Mouse (Mus musculus) fibroblast of lung, adult 2 months (primary cell): ENCODE measurements around the gene Dph3.

ENCODE experiments used
- DNase-seq: peaks from one replicate; pipeline ENCODE4 v3.0.0-alpha.2; 2011; ENCODE audit warnings: low read depth

The Dph3 gene

GRCm38 (mm10) chr14:32084761-32085485, 606 bp downstream of the Dph3 start, which contains the start of gene Oxnad1:
Gene Oxnad1 (plus strand): TSS chr14:32085374.
- DNase-seq, result no peak

DNA sequence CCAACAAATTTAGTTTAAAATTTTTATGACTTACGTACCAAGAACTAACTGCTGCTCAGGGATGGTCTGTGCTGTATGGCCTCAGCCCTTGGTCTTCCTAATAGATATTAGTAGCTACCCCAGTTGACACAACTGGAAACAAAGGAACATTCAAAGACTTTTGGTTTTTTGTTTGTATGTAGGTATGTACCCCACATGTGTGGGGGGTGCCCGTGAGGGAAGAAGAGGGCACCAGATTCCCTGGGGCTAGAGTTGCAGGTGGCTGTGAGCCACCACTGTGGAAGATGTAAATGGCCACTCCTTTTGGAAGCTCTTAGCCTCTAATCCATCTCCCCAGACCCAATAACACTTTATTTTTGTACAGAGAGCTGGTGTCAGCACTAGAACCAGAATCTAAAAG, 2.1 kb downstream of the Dph3 start:
- DNase-seq, result no peak

DNA sequence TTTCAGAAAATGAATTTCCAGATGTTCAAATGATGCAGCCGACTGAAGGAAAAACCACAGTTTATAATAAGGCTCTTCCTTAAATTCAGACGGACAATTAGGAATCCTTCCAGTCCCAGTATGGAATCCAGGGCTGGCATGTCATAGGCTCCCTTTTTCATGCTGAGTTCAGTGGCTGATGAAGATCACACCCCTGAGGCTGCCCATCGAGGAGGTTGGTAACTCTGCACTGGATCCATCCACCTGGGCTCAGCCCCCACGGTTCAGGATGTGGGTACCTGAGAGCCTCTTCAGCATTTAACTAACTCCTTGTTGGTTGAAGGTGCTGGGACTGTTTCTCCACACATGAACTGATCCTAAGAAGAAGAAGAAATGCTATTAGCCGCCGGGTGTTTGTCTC, 2.6 kb downstream of the Dph3 start:
- no peak for DNase-seq

DNA sequence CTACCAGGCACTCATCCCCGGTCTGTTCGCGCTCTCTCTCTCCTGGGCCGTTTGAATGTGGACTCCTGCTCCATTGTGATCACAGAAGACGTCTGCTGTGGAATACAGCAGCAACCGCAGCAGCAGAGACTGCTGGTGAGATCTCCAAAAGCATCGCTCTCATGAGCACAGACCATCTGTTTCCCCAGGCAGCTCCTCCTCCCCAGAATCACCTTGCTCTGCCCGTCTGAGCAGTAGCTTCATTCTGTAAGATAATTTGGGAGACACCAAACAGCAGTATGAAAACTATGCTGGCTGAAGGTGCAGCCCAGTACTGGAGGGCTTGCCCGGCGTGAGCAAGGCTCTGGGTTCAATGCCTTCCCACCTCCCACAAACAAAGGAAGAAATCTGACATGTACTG, 4.5 kb downstream of the Dph3 start:
- no peak for DNase-seq

GRCm38 (mm10) chr14:32076896-32077575, 8.5 kb downstream of the Dph3 start:
- DNase-seq, result peak; percentile 37

DNA sequence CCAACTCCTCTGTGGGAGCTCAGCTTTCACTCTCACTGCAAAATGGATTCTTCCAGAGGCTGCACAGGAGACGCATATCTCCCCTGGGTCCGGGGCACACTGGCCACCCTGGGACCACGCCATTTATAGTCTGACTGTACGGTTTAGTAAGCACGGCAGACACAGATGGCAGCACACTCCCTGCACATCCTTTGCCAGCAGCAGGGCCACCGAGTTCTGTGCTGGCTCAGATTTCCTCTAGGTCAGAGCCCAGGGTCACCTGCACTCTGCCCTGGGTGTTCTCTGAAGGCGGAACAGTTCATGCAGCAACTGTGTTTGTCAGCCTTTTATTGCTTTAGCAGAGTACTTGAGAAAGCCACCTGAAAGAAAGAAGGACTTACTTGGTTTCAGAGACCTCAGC, 11.6 kb downstream of the Dph3 start:
- no peak for DNase-seq

GRCm38 (mm10) chr14:32073211-32073685, 12.3 kb downstream of the Dph3 start:
- DNase-seq, result peak; percentile 69

DNA sequence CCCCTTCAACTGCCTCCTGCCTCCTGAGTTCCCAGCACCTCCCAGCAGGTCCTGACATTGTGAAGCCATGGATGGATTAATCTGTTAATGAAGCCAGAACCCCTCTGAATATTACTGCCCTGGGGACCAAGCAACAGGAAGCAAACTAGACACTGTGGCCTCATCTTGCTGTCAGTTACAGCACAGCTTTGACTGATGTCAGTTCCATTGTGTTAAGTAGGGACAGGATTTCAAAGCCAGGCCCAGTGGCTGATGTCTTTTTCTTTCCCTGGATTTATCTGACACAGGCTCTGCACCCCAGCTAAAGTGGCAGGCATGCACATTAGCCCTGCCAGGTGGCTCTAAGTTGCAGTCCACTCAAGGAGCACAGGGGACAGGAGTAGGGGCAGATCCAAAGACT, 12.7 kb downstream of the Dph3 start:
- DNase-seq, result no peak

DNA sequence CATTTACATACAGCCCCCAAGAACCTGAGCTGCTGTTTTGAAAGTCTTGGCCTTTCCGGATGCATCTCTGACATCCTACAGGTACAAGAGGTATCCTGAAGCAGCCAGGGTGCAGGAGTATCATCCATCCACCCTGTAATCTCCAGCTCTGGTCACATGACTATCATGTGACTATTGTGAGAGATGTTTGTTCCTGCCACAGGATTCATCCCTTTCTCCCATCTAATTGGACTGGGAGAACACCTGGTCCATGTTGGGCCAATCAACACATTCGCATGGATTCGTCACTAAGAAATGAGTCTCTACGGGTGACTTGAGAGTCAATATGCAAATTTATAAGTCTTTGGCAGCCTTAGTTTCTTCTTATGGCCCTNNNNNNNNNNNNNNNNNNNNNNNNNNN, 24.1 kb downstream of the Dph3 start:
- no peak for DNase-seq

DNA sequence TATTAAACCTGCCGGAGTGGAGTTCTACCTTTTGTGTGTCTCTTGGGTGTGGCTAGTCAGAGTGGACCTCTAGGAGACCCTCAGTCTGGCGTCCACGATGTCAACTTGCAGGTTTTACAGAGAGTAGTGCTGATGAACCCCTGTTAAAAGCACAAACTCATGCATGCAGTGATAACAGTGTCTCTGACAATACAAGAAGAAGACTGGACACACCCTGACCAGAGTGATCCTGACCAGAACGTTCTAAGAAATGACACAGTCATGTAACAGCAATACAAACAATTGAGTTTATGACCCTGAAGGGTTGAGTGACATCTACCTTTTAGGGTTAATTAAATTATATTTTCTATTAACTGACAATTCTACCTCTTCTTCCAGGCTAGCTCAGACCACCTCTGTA, 27.9 kb downstream of the Dph3 start:
- DNase-seq, result no peak

DNA sequence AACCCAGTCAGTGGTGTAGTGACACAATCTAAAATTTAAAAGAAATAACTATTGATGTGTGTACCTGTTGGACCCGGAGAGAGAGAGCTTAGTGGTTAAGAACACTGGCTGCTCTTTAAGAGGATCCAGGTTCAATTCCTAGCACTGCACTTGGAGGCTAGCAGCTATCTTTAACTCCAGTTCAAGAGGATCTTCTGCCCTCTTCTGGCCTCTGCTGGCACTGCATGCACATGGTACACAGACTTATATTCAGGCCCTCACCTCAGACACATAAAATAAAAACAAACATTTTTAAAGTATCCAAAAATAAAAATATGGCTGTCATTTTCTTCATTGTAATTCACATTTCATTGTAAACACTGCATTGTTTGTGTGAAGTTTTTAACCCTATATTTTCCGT, 28.9 kb downstream of the Dph3 start:
- DNase-seq, result no peak

DNA sequence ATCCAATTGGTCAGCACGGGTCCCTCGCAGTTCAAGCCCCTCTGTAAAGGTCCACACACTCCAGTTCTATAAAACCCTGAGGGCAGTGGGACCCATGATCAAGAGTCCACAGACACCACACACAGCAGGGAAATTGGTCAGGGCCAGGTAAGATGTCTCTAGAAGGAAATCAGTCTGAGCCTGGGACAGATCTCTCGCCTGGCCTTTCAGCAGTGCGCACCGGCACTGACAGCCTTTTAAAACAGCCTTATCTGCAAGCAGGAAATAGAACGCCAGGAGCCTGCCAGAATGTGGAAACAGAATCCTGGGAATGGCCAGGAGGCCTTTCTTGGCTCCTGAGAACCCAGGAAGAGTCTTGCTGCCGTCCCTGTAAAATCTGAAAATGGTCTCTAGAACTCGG, 29.7 kb downstream of the Dph3 start:
- DNase-seq, result no peak

DNA sequence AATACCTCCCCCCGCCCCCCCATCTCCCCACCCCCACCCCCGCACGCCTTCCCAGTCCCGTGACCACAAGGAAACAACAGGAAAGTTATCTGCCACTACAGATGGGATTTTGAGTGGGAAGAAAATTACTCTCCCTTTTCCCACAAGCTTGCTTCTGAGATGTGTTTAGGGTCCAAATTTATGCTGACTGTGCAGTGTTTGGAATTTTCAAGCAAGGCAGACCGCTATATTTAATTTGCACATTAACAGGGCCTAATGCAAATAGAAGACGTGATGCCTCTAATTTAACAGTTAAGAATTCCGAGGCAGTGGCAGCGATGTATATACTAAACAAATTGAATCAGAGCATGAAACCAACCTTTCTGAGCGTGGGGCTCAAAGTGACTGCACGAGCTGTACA, 30.7 kb downstream of the Dph3 start:
- no peak for DNase-seq

GRCm38 (mm10) chr14:32053895-32054294, 31.6 kb downstream of the Dph3 start:
- no peak for DNase-seq

- DNase-seq, result no peak
Observed at GRCm38 (mm10) chr14:32050171-32050570, 35.4 kb downstream of the Dph3 start.

DNA sequence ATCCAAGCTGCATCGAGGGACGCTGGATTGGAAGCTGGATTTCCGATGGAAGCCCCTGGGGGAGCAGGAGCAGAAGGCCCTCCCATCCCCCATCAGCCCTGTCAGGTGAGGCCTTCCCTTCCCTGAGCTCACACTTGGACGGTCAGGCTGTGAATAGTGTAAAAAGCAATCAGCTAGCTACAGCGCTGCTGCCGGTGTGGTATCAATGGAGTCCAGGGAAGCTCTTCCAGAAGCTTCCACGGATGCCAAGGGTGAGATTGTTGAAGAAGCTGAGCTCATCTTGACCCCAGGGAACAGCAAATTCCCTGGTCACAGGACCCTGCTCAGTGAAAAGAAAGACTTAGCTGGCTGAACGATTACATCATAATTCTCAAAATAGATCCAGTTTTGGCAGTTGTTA, 39.2 kb downstream of the Dph3 start:
- no peak for DNase-seq

GRCm38 (mm10) chr14:32042108-32042507, 43.4 kb downstream of the Dph3 start:
- no peak for DNase-seq

GRCm38 (mm10) chr14:32037661-32038252, 47.8 kb downstream of the Dph3 start:
- DNase-seq, result no peak

DNA sequence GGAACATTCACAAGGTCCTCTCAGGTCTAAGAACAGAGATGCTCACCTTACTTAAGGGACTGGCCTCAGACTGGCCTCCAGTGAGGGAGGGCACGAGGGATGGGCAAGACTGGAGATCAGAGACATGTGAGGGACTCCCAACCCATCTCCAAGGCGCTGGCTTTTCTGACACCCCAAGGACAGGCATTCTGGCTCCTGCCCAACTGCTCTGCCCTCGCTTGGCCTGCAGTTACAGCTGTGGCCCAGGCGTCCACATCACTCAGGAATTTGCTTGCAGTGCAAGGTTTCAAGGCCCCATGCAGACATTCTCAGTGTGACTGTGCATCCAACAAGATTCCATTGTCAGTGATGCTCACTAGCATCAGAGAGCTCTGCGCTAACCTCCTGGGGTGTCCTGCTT, 49.0 kb downstream of the Dph3 start:
- no peak for DNase-seq

DNA sequence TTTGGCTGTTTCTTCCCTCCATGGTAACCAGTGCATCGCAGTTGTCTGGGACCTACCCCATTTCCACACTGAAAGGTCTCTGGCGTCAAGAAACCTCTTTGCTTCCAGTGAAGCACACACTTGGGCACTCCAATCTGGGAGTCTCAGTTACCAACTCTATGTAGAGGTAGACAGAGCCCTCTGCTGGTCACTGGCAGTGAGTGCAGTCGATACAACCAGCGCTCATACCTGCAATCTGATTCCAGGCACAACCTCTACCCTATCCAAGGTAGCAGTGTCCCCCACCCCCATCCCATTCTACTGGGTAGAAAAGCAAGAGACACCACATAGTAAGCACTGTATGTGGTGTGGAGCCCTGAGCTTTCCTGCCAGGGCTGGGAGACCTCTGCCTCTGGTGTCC, 53.0 kb downstream of the Dph3 start:
- DNase-seq, result no peak
